Mouse (Mus musculus): ENCODE measurements around the gene 1700034J05Rik.

The 1700034J05Rik gene

DNA sequence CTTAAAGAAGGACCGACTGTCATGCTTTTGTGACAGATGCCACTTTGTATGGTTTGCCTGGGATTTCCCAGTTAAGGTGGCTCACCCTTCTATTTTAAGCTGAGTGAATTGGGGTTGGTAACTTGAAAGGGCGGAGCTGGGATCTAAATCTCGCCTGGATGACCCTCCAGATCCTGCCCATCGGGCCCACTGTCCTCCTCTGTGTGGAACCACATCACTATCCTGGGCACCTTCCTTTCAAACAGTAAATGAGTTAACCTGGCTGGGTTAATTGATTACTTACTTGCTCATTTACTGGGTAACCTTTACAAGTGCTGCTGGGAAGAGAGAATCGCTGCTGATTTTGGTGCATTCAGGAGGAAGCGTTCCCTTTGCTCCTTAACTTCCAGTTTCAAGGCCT is 35.9 kb downstream of the 1700034J05Rik start:
- WGBS: 92% methylated on average over 6 of the region's 6 CpGs

DNA sequence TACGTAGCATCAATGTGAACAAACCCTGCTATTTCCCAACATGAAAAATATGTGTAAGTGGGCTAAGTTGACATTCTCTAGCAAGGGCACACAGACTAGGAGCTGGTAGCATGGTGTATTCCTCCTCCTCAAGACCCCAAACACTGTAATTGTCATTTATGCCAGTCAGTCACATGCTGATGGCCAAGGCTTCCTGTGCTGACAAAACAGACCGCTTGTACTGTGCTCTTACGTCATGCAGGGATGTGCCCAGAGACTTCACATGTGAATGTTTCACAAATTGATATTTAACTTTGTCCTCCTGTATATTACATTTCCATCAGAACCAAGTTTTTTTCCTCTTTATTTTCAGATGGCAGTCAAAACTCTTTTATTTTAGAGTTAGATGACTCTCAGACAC is 36.8 kb downstream of the 1700034J05Rik start:
- WGBS: 83% methylated on average over 3 of the region's 3 CpGs

DNA sequence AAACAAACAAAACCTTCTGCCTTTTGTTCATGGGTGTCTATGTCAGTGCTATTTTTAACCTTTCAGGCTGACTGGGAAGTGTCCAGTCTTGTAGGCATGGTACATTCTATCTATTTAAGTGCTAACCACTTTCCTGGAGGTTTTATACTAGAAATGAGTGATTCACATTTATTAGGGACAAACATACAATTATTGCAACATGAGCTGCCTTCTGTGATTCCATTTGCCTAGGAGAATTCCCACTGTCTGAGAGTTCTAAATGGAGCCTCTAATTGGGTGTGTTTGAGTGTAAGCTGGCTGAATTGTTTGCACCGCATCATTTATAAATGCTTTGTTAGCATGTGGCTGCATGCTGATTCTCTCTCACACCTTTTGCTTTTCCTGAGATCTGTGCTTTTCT is 38.4 kb downstream of the 1700034J05Rik start:
- WGBS: 85% methylated on average over 1 of the region's 1 CpGs

DNA sequence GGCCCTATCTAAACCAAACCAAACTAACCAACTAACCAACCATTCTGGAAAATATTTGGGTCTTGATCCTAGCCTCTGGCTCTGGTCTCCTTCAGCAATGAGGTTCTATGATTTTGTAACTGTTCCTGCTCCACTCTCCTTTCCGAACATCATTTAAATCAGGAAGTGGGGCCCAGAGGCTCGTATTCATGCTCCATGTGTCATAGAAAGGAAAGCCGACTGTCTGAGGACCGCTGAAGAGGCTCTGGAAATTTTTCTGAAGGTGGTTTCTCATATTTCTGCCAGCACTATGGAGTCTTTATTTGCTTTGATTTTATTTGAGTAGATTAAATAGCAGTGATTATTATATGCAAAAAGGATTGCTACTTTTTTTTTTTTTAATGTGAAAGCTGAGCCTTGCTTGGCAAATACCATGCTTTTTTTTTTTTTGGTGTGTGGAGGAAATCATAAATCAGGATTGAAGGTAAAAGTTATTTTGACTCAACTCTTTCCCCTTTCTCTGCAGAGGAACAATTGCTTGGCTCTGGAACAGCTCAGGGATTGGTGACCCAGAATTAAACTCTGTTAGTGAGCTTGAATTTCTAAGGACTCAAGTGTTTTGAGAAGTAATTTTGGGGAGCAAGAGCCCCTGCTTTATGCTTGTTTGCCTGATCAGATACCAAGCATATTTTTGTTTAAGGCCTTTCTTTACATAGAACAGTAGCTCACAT is 40.6 kb downstream of the 1700034J05Rik start:
- whole genome bisulfite sequencing: 50% methylated on average over 4 of the region's 4 CpGs

DNA sequence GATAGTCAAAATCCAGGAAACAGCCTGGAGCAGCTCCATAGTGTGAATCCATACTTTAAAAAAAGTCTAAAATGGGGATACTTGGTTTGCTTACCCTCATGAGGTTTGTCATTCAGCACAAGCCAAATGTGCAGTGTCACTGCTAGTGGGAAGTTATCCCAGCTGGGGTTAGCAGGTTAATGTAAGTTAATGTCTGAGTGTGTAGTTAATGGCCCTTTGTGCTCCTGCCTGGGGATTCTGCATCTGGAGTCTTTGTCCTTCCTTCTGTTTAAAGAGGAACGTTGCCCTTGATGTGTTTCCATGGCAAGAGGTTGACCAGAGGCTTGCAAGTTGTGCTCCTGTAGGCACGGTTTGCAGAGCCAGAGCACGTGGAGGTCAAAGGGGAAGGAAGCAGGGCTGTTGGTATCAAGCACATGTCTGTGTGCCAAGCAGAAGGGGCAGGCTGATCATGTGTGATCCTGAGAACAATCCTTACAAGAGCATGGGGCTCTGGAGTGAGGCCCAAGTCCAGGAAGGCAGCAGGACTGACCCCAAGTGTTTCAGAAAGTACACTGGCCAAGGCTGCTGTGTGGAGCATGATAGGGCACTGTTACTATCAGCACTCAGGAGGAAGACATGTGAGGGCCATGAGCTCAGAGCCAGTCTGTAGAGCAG is 41.3 kb downstream of the 1700034J05Rik start:
- WGBS: 62% methylated on average over 3 of the region's 3 CpGs

DNA sequence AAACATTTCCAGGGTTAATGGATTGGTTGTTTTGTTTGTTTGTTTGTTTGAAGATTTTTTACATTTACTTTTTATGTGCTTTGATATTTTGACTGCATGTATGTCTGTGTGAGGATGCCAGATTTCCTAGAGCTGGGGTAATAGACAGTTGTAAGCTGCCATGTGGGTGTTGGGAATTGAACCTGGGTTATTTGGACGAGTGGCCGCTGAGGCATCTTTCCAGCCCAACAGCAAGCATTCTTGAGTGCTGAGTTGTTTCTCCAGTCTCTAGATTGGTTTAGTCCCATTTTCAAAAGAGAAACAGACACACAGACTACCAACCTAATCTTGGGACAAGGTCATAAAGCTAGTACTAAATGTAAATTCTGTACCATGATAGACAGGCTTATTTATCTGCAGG is 43.4 kb downstream of the 1700034J05Rik start:
- WGBS: 80% methylated on average over 2 of the region's 2 CpGs

DNA sequence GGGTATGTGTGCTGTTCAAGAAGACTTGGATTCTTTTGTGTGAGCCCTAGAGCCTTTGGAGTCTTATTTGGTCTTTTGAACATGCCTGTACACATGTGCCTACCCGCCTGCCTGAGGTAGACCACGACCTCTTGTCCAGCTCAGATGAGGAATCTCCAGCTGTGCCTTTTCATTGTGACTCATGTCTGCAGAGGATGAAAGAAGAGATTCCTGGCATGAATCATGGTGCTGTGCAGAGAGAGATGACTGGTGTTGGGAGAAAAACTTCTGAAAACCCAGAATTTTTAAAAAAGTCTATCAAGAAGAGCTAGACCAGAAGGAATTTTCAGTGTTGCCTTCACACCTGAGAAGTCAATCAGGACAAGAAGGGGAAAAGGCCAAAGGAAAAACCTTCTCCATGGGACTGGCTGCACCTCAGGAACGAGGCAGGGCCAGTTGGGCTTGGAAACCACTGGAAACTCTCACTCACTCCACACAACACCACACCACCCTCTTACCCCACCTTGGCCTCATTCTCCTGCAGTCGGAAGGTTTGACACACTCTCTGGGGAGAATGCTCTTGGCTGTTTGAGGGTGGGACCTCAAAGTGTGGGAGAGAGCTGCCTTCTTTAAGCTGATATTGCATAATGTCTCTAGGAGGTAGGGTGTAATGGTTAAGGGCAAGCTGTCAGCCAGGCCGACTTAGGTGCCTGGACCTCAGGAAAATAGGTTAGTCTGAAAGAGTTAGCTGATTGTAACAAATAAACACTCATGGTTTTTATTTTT is 44.3 kb downstream of the 1700034J05Rik start:
- 55% methylated on average over 5 of the region's 5 CpGs for WGBS

DNA sequence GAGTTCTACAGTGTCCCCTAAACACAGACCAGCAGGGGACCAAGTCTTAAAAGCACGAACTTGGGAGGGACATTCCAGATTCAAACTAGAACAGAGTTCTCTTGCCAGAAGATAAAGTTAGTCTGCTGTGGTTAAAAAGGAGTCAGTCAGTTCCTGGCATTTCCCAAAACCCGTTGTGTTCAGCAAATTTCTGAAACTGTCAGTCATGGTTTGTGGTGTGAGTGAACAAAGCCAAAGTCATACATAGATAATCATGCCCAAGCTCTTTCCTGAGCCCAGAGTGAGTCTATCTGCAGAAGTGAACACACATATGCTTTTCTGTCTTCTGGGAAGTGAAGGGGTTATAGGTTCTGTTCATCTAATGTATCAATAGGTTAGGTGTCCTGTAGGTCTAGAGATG is 45.4 kb downstream of the 1700034J05Rik start:
- 21% methylated on average over 2 of the region's 2 CpGs for WGBS

DNA sequence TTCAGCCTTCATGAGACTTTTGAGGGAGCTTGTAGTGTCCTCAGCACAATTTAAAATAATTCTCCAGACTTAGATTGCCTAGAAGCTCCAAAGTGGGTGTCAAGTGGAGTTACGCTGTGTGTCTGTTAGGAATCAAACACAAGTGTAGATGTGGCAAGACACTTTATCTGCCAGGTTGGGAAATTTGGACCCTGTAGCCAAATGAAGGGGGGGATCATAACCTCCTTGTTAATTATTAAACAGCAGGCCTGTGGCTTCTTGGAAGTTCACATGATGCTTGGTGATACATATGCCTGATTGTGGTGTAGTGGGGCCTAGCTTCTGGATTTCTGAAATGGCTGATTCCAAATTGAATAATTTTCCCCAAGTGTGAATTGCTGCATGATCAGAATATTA is 46.4 kb downstream of the 1700034J05Rik start:
- WGBS: 83% methylated on average over 1 of the region's 1 CpGs

DNA sequence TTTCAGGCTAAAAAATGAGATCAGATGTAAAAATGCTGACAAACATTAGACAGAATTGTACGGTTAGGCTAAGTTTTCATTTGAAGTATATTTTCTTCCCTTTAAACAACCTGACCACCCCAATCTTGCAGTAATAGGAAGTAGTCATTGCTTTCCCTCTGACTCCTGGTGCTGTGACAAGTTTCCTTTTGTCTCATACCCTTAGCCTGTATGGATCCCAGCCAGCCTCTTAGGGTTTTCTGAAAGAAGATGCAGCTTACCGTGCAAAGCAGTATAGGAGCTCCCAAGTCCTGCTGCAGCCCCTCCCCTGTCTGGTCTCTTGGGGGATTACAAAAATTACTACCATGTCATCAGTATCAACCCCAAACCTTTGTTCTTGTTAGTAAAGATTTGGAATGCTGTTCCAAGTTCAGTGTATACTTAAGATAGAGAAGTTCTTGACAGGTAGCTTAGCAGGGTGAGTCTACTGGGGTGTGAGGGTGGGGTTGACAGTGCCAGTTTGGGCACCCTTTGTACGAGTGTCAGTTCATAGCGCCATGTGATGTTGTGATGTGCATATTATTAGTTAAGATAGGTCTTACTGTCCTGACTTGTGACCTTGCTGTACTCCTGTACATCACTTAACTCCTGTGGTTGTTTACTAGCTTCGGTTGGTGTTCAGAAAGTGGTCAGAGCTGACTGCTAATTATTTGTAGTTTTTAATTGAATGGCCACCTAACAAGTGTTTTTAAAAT is 47.0 kb downstream of the 1700034J05Rik start:
- WGBS: 76% methylated on average over 5 of the region's 5 CpGs

DNA sequence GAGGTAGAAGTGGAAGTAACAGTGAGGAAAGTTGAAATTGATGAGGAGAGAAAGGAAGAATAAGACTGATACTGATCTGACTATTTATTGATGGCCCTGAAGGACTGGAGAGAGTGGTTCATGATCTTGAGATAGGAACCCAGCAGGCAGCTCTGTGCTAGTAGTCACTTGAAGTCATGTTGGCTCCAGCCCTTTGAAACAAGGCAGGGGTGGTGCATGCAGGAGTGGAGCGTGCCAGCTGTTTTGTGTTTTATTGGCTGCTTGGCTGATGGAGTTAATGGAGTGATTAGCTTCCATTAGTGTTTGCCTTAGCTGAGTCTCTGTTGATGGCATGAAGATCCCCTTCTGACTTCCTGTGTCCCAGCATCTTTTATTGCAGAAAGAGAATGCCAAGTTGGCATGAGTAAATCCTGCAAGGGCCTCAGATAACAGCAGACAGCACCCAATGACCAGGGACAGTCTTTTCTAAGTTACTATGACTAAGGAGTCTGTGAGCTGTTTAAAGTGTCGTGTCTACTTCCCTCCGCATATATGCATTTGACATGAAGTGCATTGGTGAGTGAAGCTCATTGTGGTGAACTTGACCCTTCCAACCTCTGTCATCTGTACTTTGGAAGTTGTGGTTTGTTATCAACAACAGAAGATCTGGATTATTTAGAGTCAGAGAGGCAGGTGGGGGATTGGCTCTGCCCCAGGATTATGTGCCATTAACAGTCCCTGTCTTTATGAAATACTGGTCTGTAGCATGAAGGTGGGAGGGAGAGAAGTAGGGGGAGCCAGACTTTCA is 48.0 kb downstream of the 1700034J05Rik start:
- WGBS: 90% methylated on average over 3 of the region's 3 CpGs

DNA sequence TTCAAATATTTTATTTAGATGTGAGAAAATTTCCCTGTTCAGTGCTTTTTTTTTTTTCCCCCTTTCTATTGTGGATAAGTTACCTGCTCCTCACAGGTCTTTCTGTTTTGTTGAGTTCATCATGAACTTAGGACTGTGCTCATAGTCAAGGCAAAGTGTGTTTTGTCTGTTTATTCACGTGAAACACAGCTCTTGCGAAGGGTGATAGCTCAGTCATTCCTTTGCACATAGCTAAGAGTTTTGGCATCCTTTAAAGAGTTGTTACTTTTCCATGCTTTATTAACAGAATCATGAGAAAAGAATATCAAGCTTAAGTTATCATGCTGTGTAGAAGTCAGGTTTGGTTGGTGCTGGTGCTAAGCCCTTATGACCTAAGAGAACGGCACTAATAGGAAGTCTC is 49.5 kb downstream of the 1700034J05Rik start:
- WGBS: 79% methylated on average over 3 of the region's 3 CpGs

DNA sequence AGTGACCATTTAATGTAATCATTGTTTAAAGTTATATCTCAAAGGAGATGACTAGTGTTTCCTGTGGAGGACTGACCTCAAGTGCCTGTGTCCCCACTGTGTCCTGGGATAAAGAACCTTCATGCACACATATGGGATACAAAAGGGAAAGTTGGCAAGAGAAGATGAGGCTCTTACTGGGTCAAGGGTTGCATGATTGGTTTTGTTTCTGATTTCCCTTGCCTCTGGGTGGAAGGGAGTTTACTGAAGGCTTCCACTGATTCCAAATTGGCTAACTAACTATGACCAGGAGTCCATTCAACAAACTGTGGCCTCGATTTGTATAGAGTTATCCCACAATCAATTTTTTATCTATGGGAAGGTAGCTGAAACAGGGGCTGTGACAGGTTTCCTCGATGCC is 50.6 kb downstream of the 1700034J05Rik start:
- 87% methylated on average over 2 of the region's 2 CpGs for WGBS

DNA sequence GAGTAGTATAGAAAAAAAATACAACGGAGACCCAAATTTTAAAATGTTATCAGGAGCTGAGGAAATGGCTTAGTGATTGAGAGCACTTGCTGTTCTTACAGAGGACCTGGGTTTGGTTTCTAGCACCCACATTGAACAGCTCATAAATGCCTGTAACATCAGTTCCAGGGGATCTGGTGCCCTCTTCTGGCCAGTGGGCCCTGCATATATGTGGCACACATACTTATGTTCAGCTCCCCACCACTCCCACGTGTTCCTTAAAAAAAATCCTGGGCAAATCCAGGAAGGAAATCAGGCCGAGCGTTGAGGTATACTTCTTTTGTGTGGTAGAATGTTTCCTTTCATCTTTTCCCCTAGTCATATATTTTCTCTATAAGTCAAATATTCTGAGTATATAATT is 52.3 kb downstream of the 1700034J05Rik start:
- 84% methylated on average over 4 of the region's 4 CpGs for WGBS
